Mouse (Mus musculus): Measurements from ENCODE around the gene Ctbp2.

DNA sequence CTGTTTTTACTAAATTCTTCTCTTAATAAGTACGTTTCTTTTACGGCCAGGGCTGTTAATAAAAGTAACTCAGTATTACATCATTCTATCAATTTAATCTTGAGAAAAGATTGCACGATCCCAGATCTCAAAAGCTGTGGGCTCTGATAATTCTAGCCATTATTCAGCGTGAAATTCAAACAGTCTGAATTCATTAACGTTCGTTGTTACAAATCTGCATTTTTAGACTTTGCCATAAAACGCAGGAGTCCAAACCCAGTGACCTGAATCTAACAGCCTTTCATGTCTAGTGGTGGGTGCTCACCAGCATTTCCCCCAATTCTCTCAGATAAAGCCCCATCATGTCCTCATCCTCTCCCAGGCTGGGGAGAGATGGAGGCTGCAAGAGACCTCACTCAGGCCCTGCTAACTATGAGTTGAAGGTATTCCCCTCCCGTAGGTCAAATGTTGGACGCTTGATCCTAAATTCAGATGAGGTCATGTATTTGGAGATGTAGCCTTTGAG lies 51.0 kb downstream of the Ctbp2 start:
- TF ChIP-seq CTCF (IDR thresholded peaks at IDR 0.05; ENCODE audit: low read depth) (no peak), EP300 (IDR thresholded peaks at IDR 0.05; ENCODE audit: low read depth) (no peak)
